Mouse (Mus musculus) midbrain, embryonic 15.5 days (tissue): ENCODE data around the gene Gtf2h4. TPM values are rescaled to one million over a fixed set of nuclear protein-coding genes. Genes with fewer than 3 reads are reported as not detected.

ENCODE experiments used
- ATAC-seq: fragments of 200-750 bp; cut with Nextera tagmentation; replicated peaks from 2 replicates; pipeline ENCODE4 v1.8.0; 2017; ENCODE audit warnings: moderate TSS enrichment
- H3K27ac ChIP-seq: fragments of 300-500 bp; sonication (generic); 2 replicates; pipeline ENCODE4 v1.5.1; 2015; ENCODE audit warnings: mild to moderate bottlenecking, inconsistent platforms
- H3K27me3 ChIP-seq: fragments of 300-500 bp; sonication (generic); replicated peaks from 2 replicates; pipeline ENCODE4 v1.6.1; 2015; ENCODE audit warnings: inconsistent platforms
- H3K36me3 ChIP-seq: fragments of 300-500 bp; sonication (generic); replicated peaks from 2 replicates; pipeline ENCODE4 v1.6.1; 2015; ENCODE audit warnings: inconsistent platforms
- H3K4me1 ChIP-seq: fragments of 300-500 bp; sonication (generic); 2 replicates; pipeline ENCODE4 v1.6.1; 2015; ENCODE audit warnings: inconsistent platforms
- H3K4me2 ChIP-seq: fragments of 300-500 bp; sonication (generic); 2 replicates; pipeline ENCODE4 v1.6.1; 2015; ENCODE audit warnings: inconsistent platforms, mild to moderate bottlenecking, moderate library complexity
- H3K4me3 ChIP-seq: fragments of 300-500 bp; sonication (generic); 2 replicates; pipeline ENCODE4 v1.5.1; 2015; ENCODE audit warnings: mild to moderate bottlenecking, inconsistent platforms
- H3K9ac ChIP-seq: fragments of 300-500 bp; sonication (generic); 2 replicates; pipeline ENCODE4 v1.6.1; 2015; ENCODE audit warnings: mild to moderate bottlenecking, inconsistent platforms
- H3K9me3 ChIP-seq: fragments of 300-500 bp; sonication (generic); 2 replicates; pipeline ENCODE4 v1.6.1; 2016; ENCODE audit warnings: inconsistent platforms
- WGBS: fragments of 180-500 bp; shearing (Covaris S2); methylation state at CpG from one replicate; pipeline ENCODE4 v1.1.7; 2015; ENCODE audit warnings: mixed read lengths; 5-methylcytosine and 5-hydroxymethylcytosine counted together
- polyA plus RNA-seq: library from polyadenylated mRNA; unstranded; fragments of >200 nt; fragmentation: Nextera tagmentation; extraction: Ambion mirVana; gene quantifications from 2 replicates; pipeline ENCODE4 v1.2.1, GENCODE M21; 2015

Gene Gtf2h4
- 27.6 and 29.5 TPM in 2 replicates for polyA plus RNA-seq

DNA sequence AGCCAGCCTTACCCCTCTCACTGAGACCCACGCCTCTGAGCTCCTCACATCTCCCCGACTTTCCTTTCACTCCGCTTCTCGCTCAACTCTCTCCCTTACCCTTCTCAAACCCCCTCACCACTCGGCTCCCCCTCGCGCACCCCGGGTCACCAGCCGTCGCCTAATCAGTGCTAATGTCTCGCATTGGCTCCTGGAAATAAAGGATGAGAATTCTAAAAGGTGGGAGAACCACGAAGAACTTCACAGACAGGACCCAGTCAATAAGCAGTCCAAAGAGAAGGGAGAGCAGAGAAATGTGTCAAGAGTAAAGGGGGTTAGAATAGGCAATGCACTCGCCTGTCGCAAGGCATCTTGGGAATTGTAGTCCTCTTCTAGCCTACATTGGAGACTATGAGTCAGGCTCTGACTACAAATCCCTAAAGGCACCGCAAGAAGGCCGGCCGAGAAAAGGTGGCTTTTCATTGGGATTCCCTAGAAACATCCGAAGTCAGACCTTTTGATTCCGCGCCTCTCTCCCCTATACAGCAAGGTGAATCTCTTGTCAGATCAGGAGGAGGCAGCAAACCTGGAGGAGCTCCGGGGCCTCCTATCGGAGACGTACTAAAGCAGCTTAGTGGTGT is at the start of gene Gtf2h4:
Gene Gtf2h4 (minus strand): TSS at position 324 of the 620 bp plus-strand sequence.
- 2% methylated on average over 23 of the region's 23 CpGs for WGBS
- no peaks in the 10 kb centered on the region for H3K9me3 ChIP-seq
- peak within 1 kb of the TSS; percentile 91 for H3K4me2 ChIP-seq
- H3K4me3 ChIP-seq = peak within 1 kb of the TSS; percentile 82
- peak within 1 kb of the TSS; percentile 72 for H3K27ac ChIP-seq
- H3K36me3 ChIP-seq = no peaks in the 10 kb centered on the region
- peak; percentile 97 for ATAC-seq
- H3K9ac ChIP-seq = peak within 1 kb of the TSS; percentile 95
- no peaks in the 10 kb centered on the region for H3K27me3 ChIP-seq
- H3K4me1 ChIP-seq = peaks cover 10% of the 10 kb centered on the region

DNA sequence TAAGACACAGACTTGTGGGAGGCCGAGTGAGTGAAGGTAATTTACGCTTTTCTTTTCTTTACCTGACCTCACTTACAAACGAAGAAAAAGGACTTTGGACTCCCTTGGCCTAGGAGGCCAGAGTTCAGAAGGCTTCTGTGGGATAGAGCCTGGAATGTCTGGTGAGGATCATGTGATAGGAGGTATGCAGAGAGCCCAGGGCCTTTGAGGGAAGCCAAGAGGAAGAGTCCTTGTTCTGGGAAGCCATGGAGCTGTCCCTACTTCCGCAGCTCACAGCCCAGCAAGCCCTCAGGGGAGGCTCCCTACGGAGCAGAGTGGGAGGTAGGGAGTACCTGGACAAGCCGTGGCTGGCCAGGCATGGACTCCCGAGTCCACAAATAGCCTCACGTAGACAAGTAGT is 48.1 kb upstream of the Gtf2h4 start:
- Histone ChIP-seq H3K4me1 (peaks cover 9% of the 10 kb centered on the region; the same call in 1 of the 2 replicates), H3K9me3 (no peaks in the 10 kb centered on the region), H3K27me3 (0 out of 2 replicates have a peak, but pooled peaks cover 3% of the 10 kb centered on the region), H3K4me3 (no peak overlapping the region), H3K4me2 (no peak overlapping the region), H3K36me3 (no peaks in the 10 kb centered on the region), H3K27ac (no peak overlapping the region), H3K9ac (no peak overlapping the region)
- ATAC-seq = no peak
- WGBS = 70% methylated on average over 8 of the region's 8 CpGs

DNA sequence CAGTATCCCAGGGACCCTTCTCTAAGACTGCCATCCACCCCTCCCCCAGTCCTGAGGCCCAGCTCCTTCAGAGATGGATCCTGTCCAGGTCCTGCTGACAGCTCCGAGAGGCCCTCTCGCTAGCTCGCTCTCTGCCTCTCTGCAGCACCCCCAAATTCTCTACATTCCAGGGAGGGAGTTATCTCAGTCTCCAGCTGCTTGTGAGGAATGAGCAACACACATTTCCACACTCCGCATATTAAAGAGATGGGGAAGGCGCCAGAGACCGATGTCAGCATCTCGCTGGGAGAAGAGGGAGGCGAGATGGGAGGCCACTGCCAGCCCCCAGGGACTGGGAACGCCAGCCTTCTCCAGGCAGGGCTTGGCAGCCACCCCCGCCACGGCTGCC is 46.8 kb upstream of the Gtf2h4 start:
- Histone ChIP-seq H3K4me1 (peaks cover 9% of the 10 kb centered on the region; the same call in 1 of the 2 replicates), H3K9me3 (no peaks in the 10 kb centered on the region), H3K4me3 (no peak overlapping the region), H3K27ac (peak overlapping the region; percentile 49; the same call in 1 of the 2 replicates), H3K9ac (no peak overlapping the region), H3K36me3 (no peaks in the 10 kb centered on the region), H3K4me2 (peak overlapping the region; percentile 23; the same call in 1 of the 2 replicates), H3K27me3 (0 out of 2 replicates have a peak, but pooled peaks cover 3% of the 10 kb centered on the region)
- 13% methylated on average over 11 of the region's 11 CpGs for WGBS
- no peak; the same call in 1 of the 2 replicates for ATAC-seq

DNA sequence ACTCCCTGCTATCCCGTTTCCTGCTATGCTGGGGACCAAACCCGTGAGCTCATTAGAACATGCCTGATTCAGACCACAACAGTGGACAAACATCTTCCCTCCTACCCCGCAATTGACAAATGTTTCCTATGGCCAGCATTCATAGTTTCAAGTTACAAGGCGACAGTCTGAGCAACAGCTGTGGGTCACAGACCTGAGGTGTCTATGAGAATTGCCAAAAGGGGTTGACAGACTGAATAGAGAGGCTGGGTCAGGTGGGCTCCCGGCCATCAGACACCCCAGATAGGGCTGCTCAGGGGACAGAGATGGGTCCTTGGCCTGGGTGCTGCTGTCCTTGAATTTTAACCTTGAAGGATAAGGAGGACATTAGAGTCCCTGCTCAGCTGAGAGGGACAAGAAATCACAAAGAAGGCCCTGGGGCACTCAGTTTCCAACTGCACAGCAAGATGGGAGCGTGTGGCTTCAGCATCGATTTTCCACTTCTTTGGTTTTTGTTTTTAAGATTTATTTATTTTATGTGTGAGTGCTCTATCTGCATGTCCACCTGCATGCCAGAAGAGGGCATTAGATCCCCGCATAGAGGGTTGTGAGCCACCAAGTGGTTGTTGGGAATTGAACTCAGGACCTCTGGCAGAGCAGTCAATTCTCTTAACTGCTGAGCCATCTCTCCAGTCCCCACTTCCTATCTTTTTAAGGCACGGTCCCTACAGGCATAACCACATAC is 46.2 kb upstream of the Gtf2h4 start:
- Histone ChIP-seq H3K4me3 (no peak overlapping the region), H3K4me2 (no peak overlapping the region), H3K9ac (no peak overlapping the region), H3K27ac (peak overlapping the region; percentile 49; the same call in 1 of the 2 replicates), H3K36me3 (no peaks in the 10 kb centered on the region), H3K4me1 (peaks cover 9% of the 10 kb centered on the region; the same call in 1 of the 2 replicates), H3K9me3 (no peaks in the 10 kb centered on the region), H3K27me3 (0 out of 2 replicates have a peak, but pooled peaks cover under 1% of the 10 kb centered on the region)
- 70% methylated on average over 9 of the region's 9 CpGs for WGBS
- ATAC-seq = no peak

DNA sequence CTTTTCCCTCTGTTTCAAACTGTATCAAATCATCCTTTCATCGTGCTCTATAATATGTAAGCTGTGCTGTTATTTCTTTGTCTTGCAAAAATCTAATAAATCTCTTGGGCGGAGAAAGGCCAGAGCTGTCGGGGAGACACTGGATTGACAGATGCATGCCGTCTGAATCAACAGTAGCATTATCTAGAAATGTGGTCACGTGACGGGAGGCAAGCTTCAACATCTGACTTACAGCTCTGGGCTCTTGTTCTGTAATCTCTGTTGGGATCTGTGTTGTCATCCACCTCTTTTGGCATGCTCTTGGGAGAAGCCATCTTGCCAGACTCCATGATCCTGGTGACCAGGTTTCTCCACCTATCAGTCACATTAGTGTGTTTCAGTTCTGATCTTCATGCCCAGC is 43.5 kb upstream of the Gtf2h4 start:
- H3K4me2 ChIP-seq = no peak overlapping the region
- 88% methylated on average over 6 of the region's 6 CpGs for WGBS

DNA sequence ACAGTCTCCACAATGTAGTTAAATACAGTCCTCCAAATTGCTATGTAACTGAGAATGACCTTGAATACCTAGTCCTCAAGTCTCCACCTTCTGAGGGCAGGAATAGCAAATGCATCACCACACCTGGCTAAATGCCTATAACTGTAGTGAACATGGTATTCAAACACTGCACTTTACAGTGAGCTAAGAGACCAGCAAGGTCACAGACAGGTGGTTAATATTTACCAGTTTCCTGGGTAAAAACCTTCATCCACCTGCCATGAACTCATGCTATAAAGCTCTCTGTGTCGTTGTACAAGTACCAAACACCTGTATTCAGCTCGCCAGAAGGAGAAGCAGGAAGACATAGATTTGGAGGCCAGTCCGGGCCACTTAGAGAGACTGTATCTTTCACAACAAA is 42.6 kb upstream of the Gtf2h4 start:
- no peaks in the 10 kb centered on the region for H3K27me3 ChIP-seq
- peaks cover 11% of the 10 kb centered on the region for H3K4me1 ChIP-seq
- H3K4me3 ChIP-seq = no peak overlapping the region
- H3K9ac ChIP-seq = no peak overlapping the region
- H3K36me3 ChIP-seq = no peaks in the 10 kb centered on the region
- 90% methylated on average over 3 of the region's 3 CpGs for WGBS
- no peaks in the 10 kb centered on the region for H3K9me3 ChIP-seq
- H3K27ac ChIP-seq = no peak overlapping the region
- ATAC-seq = no peak
- H3K4me2 ChIP-seq = no peak overlapping the region

More for the DNA sequence above, 43.5 kb upstream of the Gtf2h4 start:
- Histone ChIP-seq H3K4me1 (peaks cover 9% of the 10 kb centered on the region; the same call in 1 of the 2 replicates), H3K9me3 (no peaks in the 10 kb centered on the region), H3K27me3 (no peaks in the 10 kb centered on the region), H3K9ac (no peak overlapping the region), H3K4me3 (no peak overlapping the region), H3K36me3 (no peaks in the 10 kb centered on the region), H3K27ac (no peak overlapping the region)
- ATAC-seq = no peak

DNA sequence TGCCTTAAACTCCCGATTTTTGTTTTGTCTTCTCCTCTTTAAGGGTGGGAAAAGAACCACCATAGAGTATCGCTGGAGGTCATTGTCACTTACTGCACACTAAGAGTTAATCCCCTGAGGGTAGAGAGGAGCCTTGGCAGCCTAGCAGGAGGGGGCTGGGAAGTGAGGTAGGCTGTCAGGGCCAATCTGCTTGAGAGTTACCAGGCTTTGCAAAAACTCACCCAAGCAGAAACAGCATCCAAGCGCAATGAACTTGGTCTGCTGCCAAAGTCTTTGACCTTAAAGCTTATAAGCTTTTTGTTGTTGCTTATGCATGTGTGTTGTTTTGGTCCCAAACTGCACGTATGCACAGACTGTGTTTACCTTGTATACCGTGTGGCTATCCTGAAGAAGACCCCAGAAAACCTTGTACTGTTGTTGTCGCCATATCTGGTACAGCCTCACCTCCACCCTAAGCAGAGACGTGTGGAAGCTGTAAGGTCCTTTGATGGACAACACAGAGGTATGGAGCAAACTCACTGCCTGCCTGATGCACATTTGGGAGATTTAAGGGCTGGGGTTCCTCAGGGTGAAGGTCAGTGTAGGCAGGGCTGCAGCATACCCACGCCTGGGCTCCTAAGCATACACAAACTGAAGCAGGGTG is 37.3 kb upstream of the Gtf2h4 start:
- Histone ChIP-seq H3K9ac (no peak overlapping the region), H3K4me2 (no peak overlapping the region), H3K27ac (peak overlapping the region; percentile 57; the same call in 1 of the 2 replicates), H3K4me1 (peaks cover 7% of the 10 kb centered on the region), H3K9me3 (no peaks in the 10 kb centered on the region), H3K4me3 (no peak overlapping the region), H3K36me3 (no peaks in the 10 kb centered on the region), H3K27me3 (no peaks in the 10 kb centered on the region)
- 20% methylated on average over 8 of the region's 8 CpGs for WGBS
- 0 out of 2 replicates have a peak, but pooled peaks have one; percentile 30 for ATAC-seq

DNA sequence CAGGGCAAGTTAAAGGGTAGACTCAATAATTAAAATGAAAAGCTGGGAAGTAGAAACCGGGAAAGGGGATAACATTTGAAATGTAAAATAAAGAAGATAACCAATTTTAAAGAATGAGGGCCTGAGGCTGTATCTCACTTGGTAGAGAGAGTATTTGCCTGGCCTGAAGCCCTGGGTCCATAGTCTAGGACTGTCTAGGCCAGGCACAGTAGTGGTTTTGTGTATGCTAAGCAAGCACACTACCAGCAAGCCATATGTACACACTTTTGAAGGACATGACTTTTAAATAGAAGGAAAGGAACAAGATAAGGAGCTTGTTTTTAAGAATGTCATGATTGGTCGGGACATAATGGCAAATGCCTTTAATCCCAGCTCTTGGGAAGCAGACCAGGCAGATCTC is 35.1 kb upstream of the Gtf2h4 start:
- H3K9me3 ChIP-seq = no peaks in the 10 kb centered on the region
- H3K4me3 ChIP-seq = no peak overlapping the region
- H3K27ac ChIP-seq = no peak overlapping the region
- no peaks in the 10 kb centered on the region for H3K36me3 ChIP-seq
- 81% methylated on average over 2 of the region's 2 CpGs for WGBS
- H3K4me1 ChIP-seq = peaks cover 29% of the 10 kb centered on the region
- no peak overlapping the region for H3K4me2 ChIP-seq
- H3K27me3 ChIP-seq = no peaks in the 10 kb centered on the region
- H3K9ac ChIP-seq = no peak overlapping the region
- no peak for ATAC-seq

DNA sequence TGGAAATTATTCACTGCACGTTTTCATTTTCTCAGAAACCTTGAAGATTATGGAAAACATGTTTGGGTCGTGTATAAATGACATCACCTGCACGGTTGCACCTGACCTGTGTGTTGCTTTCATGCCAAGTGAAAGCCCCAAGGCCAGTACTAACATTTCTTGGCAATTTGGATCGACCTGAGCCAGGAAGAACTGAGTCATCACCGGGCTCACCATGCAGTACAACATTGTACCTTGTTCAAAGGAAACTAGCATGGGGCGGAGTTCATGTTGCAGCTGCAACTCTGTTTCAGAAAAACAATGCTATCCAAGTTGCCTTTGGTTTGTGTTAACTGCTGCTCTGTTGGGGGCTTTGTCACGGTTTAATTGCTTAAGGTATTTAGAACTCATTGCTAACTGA is 34.4 kb upstream of the Gtf2h4 start:
- H3K4me3 ChIP-seq = no peak overlapping the region

DNA sequence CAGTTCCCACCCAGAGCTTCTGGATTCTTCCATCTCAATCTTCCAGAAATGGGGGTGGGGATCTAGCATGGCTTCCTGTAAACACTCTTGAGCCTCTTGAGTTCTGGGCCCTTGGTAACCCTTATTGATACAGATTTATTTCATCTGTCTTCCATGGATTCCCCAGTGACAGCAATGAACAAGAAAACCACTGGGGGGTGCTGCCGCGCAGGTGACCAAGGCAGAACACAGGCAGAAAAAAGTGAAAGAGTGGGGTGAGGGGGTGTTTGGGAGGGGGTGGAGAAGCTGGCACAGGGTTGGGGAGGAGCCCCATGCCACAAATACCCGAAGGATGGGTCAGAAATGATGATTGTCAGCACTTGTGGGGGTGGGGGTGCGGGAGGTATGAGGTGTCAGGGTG is 32.3 kb upstream of the Gtf2h4 start:
- Histone ChIP-seq H3K9me3 (no peaks in the 10 kb centered on the region), H3K4me1 (peaks cover 37% of the 10 kb centered on the region), H3K36me3 (no peaks in the 10 kb centered on the region), H3K27me3 (no peaks in the 10 kb centered on the region), H3K4me3 (no peak overlapping the region), H3K9ac (no peak overlapping the region), H3K4me2 (no peak overlapping the region), H3K27ac (0 out of 2 replicates have a peak overlapping the region, but pooled peaks have one; percentile 90)
- 22% methylated on average over 4 of the region's 4 CpGs for WGBS
- no peak for ATAC-seq

More for the DNA sequence above, 34.4 kb upstream of the Gtf2h4 start:
- H3K4me2 ChIP-seq = no peak overlapping the region
- ATAC-seq = no peak
- H3K27me3 ChIP-seq = no peaks in the 10 kb centered on the region
- H3K36me3 ChIP-seq = no peaks in the 10 kb centered on the region
- peaks cover 29% of the 10 kb centered on the region for H3K4me1 ChIP-seq
- WGBS = 67% methylated on average over 7 of the region's 7 CpGs
- no peak overlapping the region for H3K9ac ChIP-seq
- H3K9me3 ChIP-seq = no peaks in the 10 kb centered on the region
- no peak overlapping the region for H3K27ac ChIP-seq

DNA sequence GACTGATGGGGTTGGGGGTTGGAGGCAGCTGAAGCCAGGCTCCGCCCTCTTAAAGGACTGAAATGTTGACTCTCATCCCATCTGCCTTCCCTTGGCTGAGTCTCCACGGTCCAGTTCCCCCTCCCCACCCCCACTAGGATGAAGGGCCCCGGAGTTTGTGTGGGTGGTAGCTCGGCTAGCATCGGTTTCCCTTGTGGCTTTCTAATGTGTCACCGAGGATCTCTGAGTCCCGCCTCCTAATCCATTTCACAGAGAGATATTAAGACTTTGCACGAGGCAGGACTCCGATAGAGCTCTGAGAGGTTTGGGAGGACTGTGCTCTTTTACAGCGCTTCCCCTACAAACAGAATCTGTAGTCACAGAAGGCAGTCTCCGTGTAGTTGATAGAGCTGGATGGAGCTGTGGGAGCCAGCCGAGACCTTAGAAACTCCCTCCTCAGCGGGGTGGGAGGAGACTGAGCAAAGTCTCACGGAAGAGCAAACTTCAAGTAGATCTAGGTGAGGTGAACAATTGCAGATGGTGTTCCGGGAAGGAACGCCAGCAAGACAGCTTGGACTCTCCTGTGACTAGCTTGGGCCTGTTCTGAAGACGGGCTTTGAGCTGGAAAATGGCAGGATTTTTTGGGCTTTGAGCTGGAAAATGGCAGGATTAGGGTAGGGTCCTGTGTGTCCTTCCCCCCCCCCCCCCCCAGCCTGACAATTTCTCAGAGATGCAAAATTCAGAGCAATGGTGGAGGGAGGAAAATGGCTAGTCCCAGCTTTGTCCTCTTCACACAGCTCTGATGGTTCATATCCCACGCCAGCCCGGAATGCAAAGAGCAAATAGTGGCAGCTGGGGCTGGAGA is 31.3 kb upstream of the Gtf2h4 start, which contains the start of gene Ddr1:
Gene Ddr1 (minus strand): TSS at position 1 of the 844 bp plus-strand sequence.
- WGBS = 4% methylated on average over 19 of the region's 19 CpGs
- peak; percentile 53 for ATAC-seq
- H3K27me3 ChIP-seq = no peaks in the 10 kb centered on the region

More for the DNA sequence above, 31.3 kb upstream of the Gtf2h4 start, which contains the start of gene Ddr1:
- peaks cover 34% of the 10 kb centered on the region for H3K4me1 ChIP-seq
- H3K27ac ChIP-seq = peak within 1 kb of the TSS; percentile 90
- peak within 1 kb of the TSS; percentile 40 for H3K4me3 ChIP-seq
- no peaks in the 10 kb centered on the region for H3K36me3 ChIP-seq
- peak within 1 kb of the TSS; percentile 52 for H3K4me2 ChIP-seq
- H3K9me3 ChIP-seq = no peaks in the 10 kb centered on the region
- peak within 1 kb of the TSS; percentile 47 for H3K9ac ChIP-seq
